Mouse (Mus musculus) liver, postnatal 0 days (tissue): ENCODE results near the gene Gal3st3.

ENCODE experiments used
- CTCF ChIP-seq: sonication (generic); IDR thresholded peaks from 2 replicates; pipeline ENCODE4 v1.5.1; 2016; ENCODE audit warnings: antibody characterized with exemption, low read depth
- EP300 ChIP-seq: IDR thresholded peaks from 2 replicates; pipeline ENCODE4 v1.6.1; 2016; ENCODE audit warnings: antibody characterized with exemption, low read depth, mild to moderate bottlenecking

DNA sequence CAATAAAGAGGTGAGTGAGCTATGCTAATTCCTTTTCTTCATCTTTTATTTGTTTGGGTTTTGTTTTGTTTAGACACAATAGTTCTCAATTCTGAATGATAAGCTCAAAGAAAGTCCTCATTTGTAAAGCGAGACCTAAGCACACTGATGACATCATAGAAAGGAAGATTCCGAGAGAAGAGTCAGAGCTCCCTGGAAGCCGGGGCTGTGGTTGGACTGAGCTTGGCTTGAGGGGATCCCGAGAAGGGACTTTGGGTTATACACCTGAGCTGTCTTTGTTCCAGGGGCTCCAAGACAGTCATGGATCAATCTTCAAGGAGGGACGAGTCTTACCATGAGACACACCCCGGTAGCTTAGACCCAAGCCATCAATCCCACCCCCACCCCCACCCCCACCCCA is 37.3 kb downstream of the Gal3st3 start, which contains the start of gene Catsper1:
- no peak for TF ChIP-seq EP300
- TF ChIP-seq CTCF: no peak
